Mouse (Mus musculus) testis, adult 2 months (tissue): ENCODE measurements at regions not wholly inside any gene's neighbourhood (a gene's known extent, or its start where the extent isn't known, plus 50 kb on each side); places are given as distances from the start of the nearest gene placed in this dataset.

Source experiments
- H3K27ac ChIP-seq: fragments of 200-500 bp; 2 replicates; pipeline ENCODE4 v1.5.1; 2012; ENCODE audit warnings: low read depth, low read length; ENCODE audit not compliant: control insufficient read depth, insufficient read depth
- H3K27me3 ChIP-seq: fragments of 200-500 bp; 2 replicates; pipeline ENCODE4 v1.6.1; 2012; ENCODE audit warnings: mild to moderate bottlenecking, low read length, moderate library complexity; ENCODE audit not compliant: control insufficient read depth, insufficient read depth
- H3K36me3 ChIP-seq: fragments of 200-500 bp; 2 replicates; pipeline ENCODE4 v1.6.1; 2012; ENCODE audit warnings: mild to moderate bottlenecking, low read length; ENCODE audit not compliant: control insufficient read depth, insufficient read depth
- H3K4me1 ChIP-seq: fragments of 200-500 bp; 2 replicates; pipeline ENCODE4 v1.6.1; 2012; ENCODE audit warnings: low read length; ENCODE audit not compliant: control insufficient read depth, insufficient read depth
- H3K4me3 ChIP-seq: fragments of 200-500 bp; 2 replicates; pipeline ENCODE4 v1.5.1; 2012; ENCODE audit warnings: low read depth, mild to moderate bottlenecking, low read length, moderate library complexity, mixed read lengths; ENCODE audit not compliant: control insufficient read depth
- CTCF ChIP-seq: fragments of 200-500 bp; IDR thresholded peaks from 2 replicates; pipeline ENCODE4 v1.5.1; 2012; ENCODE audit warnings: low read depth, mild to moderate bottlenecking, inconsistent platforms, low read length, moderate library complexity; ENCODE audit not compliant: control insufficient read depth, insufficient read depth, insufficient replicate concordance
- POLR2A ChIP-seq: fragments of 200-500 bp; IDR thresholded peaks from 2 replicates; pipeline ENCODE4 v1.6.1; 2012; ENCODE audit warnings: low read depth, mild to moderate bottlenecking, inconsistent platforms, low read length, moderate library complexity; ENCODE audit not compliant: control insufficient read depth

DNA sequence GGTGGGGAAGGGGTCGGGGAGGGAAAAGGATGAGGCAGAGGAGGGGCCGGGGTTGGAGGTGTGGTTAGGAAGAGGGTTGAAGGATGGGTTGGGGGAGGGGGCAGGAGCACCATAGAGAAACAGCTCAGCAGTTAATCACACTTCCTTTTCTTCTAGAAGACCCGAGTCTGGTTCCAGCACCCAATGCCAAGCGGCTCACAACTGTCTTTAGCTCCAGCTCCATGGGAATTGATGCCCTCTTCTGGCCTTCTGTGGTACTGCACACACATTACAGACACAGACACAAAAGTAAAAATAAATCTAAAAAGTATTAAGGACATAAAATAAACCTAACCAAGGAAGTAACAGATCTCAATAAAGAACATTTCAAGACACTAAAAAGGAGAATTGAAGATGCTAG lies 73.6 kb upstream of the Tbx5 start:
- Histone ChIP-seq H3K27me3 (no peaks in the 10 kb centered on the region), H3K4me3 (no peak overlapping the region), H3K4me1 (peaks cover 2% of the 10 kb centered on the region; the same call in 1 of the 2 replicates), H3K27ac (no peak overlapping the region), H3K36me3 (no peaks in the 10 kb centered on the region)
- TF ChIP-seq CTCF (peak; percentile 53; the same call in 1 of the 2 replicates), POLR2A (no peak)

DNA sequence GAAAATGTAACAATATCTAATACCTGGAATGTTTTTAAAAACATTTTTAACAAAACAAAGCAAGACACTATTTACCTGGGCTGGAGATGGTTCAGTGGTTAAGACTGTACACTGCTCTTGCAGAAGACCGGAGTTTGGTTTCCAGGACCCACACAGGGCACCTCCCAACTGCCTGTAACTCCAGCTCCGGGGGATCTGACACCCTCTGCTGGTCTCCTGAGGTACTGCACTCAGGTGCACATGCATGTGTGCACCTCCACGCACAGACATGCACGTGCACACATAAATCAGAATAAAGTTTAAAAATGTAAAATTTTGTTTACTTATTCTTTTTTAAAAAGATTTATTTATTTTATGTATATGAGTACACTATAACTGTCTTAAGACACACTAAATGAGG lies 70.4 kb upstream of the Tbx5 start:
- TF ChIP-seq POLR2A (no peak), CTCF (peak; percentile 89; the same call in 1 of the 2 replicates)

DNA sequence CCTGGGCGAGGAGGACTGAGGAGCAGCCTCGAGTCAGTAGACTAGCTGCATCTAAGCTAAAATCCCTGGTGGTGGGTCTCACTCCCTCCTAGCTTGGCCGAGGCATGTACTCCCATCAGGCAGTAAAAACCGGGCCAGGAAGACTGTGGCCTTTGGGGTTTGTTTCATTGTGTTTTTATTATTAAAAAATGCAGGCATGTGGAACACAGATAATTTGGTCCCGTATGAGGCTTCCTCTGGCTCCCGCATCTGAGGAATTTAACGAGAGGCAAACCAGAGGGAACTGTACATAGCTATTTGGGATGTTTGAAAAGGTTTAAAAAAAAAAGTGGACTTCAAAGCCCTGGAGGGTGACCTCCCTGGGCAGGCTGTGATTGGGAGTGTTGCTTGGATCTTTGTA lies 69.1 kb upstream of the Tbx5 start:
- no peak for TF ChIP-seq CTCF
- no peak for TF ChIP-seq POLR2A
- no peaks in the 10 kb centered on the region for H3K27me3 ChIP-seq
- peaks cover 2% of the 10 kb centered on the region; the same call in 1 of the 2 replicates for H3K4me1 ChIP-seq
- H3K4me3 ChIP-seq, result no peak overlapping the region
- H3K27ac ChIP-seq, result no peak overlapping the region
- H3K36me3 ChIP-seq, result no peaks in the 10 kb centered on the region

More for the DNA sequence above, 70.4 kb upstream of the Tbx5 start:
- Histone ChIP-seq H3K36me3 (no peaks in the 10 kb centered on the region), H3K27ac (no peak overlapping the region), H3K27me3 (no peaks in the 10 kb centered on the region), H3K4me3 (no peak overlapping the region), H3K4me1 (peaks cover 2% of the 10 kb centered on the region; the same call in 1 of the 2 replicates)

DNA sequence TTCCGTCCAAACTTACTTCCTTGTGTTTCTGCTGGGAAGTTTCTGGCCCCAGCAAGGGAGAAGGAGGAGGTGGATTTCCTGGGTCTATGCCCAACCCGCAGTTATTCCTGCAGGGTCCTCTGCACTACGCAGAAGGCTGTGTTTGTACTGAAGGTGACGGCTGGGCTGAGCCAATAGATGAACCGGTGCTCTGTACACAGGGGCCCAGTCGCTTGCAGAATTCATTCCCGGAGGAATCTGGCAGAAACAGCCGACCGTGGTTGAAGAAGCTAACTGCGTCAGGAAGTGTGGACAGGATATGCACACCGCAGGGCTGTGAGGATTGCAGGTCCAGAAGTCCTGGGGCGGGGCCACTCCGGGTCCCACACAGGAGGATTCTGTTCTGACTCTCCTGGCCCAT lies 66.1 kb upstream of the Tbx5 start:
- Histone ChIP-seq H3K36me3 (no peaks in the 10 kb centered on the region), H3K27ac (no peak overlapping the region), H3K4me3 (no peak overlapping the region), H3K4me1 (peaks cover 2% of the 10 kb centered on the region; the same call in 1 of the 2 replicates), H3K27me3 (no peaks in the 10 kb centered on the region)
- TF ChIP-seq CTCF, result no peak
- no peak for TF ChIP-seq POLR2A

DNA sequence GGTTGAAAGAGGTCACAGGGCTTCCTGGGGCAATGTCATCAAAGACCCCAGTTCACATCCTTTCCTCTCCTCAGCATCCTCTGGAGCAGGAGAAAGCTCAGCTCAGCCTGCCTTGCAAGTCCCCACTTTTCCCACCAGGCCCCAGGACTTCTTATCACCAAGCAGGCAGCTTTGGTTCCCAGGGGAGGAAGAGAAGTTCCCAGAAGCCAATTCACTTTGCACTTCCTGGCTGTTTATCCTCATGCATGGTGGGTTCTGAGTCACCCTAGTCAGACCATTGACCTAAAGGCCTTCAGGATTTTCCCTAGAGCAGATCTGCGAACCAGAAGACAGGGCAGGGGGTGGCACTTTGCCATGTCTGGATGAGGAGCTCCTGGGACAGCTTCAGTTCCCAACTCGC lies 61.5 kb upstream of the Tbx5 start:
- TF ChIP-seq CTCF (no peak), POLR2A (no peak)
- no peaks in the 10 kb centered on the region for H3K27me3 ChIP-seq
- no peaks in the 10 kb centered on the region; the same call in 1 of the 2 replicates for H3K4me1 ChIP-seq
- no peak overlapping the region for H3K27ac ChIP-seq
- no peak overlapping the region for H3K4me3 ChIP-seq
- no peaks in the 10 kb centered on the region for H3K36me3 ChIP-seq

DNA sequence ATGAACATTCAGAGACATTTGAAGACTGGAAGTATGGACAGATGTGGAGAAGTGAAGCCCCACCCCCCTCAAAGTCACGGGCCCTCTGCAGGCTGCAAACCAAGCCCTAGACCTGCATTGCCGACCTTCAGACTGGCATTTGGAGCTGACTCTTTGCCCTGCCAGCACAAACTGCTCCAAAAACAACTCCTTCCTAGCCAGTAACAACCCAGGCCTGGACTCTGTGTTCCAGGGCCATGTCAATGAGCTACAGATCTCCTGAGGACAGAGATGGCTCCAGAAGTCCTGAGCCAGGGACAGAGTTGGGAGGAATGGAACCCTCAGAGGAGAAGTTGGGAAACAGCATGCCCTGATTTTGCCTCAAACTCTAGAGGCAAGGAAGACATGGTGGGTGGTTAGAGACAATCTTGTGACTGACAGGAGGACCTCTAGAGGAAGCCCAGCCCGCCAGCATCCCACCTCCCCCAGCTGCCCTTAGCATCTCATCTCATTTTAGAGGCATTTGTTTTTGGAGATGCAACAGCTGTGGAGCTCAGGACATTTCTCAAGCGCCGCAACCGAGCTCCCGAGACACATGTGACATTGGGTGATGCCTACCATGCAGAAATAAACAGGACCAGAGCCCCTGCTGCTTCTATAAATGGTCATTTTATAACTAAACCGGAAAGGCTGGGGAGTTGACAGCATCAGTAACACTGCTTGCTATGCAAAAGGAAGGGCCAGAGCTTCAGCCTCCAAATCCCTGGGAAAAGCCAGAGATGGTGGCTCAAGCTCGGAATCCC lies 56.2 kb upstream of the Tbx5 start:
- no peak for TF ChIP-seq CTCF
- TF ChIP-seq POLR2A, result no peak
- H3K27me3 ChIP-seq, result no peaks in the 10 kb centered on the region
- no peaks in the 10 kb centered on the region; the same call in 1 of the 2 replicates for H3K4me1 ChIP-seq
- H3K36me3 ChIP-seq, result no peaks in the 10 kb centered on the region
- H3K4me3 ChIP-seq, result no peak overlapping the region
- no peak overlapping the region for H3K27ac ChIP-seq

DNA sequence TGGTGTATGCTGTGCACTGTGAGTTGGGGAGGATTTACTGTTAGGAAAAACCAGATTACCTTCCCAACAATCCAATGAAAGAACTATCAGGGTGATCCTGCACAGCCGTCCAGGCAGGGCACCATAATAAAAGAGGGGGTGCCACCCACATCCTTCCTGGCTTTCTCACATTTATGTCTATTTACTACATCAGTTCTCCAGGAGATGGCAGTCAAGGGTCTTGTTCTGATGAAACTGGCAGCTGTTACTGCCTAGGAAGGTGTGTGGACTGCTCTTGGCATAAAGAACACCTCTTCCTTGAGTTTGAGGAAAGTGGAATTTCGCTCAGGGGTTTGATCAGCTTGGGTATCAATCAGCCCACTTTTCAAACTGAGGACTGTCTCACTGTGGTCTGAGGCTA lies 54.6 kb upstream of the Tbx5 start:
- Histone ChIP-seq H3K27me3 (no peaks in the 10 kb centered on the region), H3K4me1 (no peaks in the 10 kb centered on the region; the same call in 1 of the 2 replicates), H3K27ac (no peak overlapping the region), H3K4me3 (no peak overlapping the region), H3K36me3 (no peaks in the 10 kb centered on the region)
- TF ChIP-seq CTCF (no peak), POLR2A (no peak)

DNA sequence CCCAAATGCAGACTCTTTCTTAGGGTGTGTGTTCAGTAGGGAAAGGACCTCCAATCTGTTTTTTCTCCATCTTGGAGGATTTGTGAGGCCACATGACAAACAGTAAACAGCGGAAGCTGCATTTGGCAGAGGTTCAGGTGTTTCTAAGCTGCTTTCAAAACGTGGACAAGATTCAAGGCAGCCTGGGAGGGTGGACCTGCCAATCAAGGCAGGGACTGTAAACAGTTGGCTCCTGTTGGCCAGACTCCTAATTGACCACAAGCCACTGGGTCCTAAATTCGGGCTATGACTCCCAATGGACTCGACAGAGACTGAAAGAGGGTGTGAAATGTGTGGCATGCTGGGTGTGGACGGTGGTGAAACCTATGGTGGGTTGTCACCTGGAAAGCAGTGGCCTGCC lies 51.1 kb upstream of the Tbx5 start:
- Histone ChIP-seq H3K27me3 (no peaks in the 10 kb centered on the region), H3K27ac (no peak overlapping the region), H3K36me3 (no peaks in the 10 kb centered on the region), H3K4me1 (no peaks in the 10 kb centered on the region; the same call in 1 of the 2 replicates), H3K4me3 (no peak overlapping the region)
- no peak for TF ChIP-seq CTCF
- no peak for TF ChIP-seq POLR2A
